Mouse (Mus musculus) stomach, embryonic 16.5 days (tissue): Measurements from ENCODE around the gene Tbc1d5. TPM values are rescaled to one million over a fixed set of nuclear protein-coding genes. Genes with fewer than 3 reads are reported as not detected.
A peak's percentile ranks its signal among the peaks of the same experiment; 100 is the strongest.

ENCODE experiments used
- ATAC-seq: fragments of 200-750 bp; cut with Nextera tagmentation; 2 replicates; pipeline ENCODE4 v1.8.0; 2017; ENCODE audit warnings: moderate number of reproducible peaks, moderate TSS enrichment; ENCODE audit not compliant: insufficient read depth, low FRiP score
- H3K27ac ChIP-seq: fragments of 300-500 bp; sonication (generic); 2 replicates; pipeline ENCODE4 v1.5.1; 2014; ENCODE audit warnings: low read length
- H3K27me3 ChIP-seq: fragments of 300-500 bp; sonication (generic); 2 replicates; pipeline ENCODE4 v1.6.1; 2014; ENCODE audit warnings: low read length, control low read depth, mixed read lengths; ENCODE audit not compliant: control insufficient read depth, insufficient read depth
- H3K36me3 ChIP-seq: fragments of 300-500 bp; sonication (generic); 2 replicates; pipeline ENCODE4 v1.6.1; 2014; ENCODE audit warnings: low read length; ENCODE audit not compliant: control insufficient read depth, insufficient read depth
- H3K4me1 ChIP-seq: fragments of 300-500 bp; sonication (generic); 2 replicates; pipeline ENCODE4 v1.6.1; 2014; ENCODE audit warnings: low read length, control low read depth, mixed read lengths; ENCODE audit not compliant: control insufficient read depth, insufficient read depth
- H3K4me2 ChIP-seq: fragments of 300-500 bp; sonication (generic); 2 replicates; pipeline ENCODE4 v1.6.1; 2014; ENCODE audit warnings: low read depth, low read length, mixed read lengths
- H3K4me3 ChIP-seq: fragments of 300-500 bp; sonication (generic); replicated peaks from 2 replicates; pipeline ENCODE4 v1.5.1; 2014; ENCODE audit warnings: mild to moderate bottlenecking, low read length
- H3K9ac ChIP-seq: fragments of 300-500 bp; sonication (generic); 2 replicates; pipeline ENCODE4 v1.6.1; 2014; ENCODE audit warnings: low read length
- H3K9me3 ChIP-seq: fragments of 300-500 bp; sonication (generic); replicated peaks from 2 replicates; pipeline ENCODE4 v1.6.1; 2016; ENCODE audit warnings: low read length, control low read depth; ENCODE audit not compliant: control insufficient read depth
- WGBS: fragments of 180-500 bp; shearing (Covaris S2); extraction: QIAGEN DNeasy Blood & Tissue Kit; methylation state at CpG from one replicate; pipeline ENCODE4 v1.1.7; 2014; 5-methylcytosine and 5-hydroxymethylcytosine counted together
- polyA plus RNA-seq: library from polyadenylated mRNA; unstranded; fragments of >200 nt; fragmentation: Nextera tagmentation; extraction: Ambion mirVana; gene quantifications from 2 replicates; pipeline ENCODE4 v1.2.1, GENCODE M21; 2015

Gene Tbc1d5
- 12.4 and 13.3 TPM in 2 replicates for polyA plus RNA-seq

GRCm38 (mm10) chr17:51179195-51179953 lies at the start of gene Tbc1d5:
Gene Tbc1d5 (minus strand): TSS chr17:51179352.
- H3K4me1 ChIP-seq, result peaks cover 6% of the 10 kb centered on the region; the same call in 1 of the 2 replicates
- peak within 1 kb of the TSS; percentile 77 for H3K4me2 ChIP-seq
- WGBS, result 2% methylated on average over 54 of the region's 54 CpGs
- ATAC-seq, result peak; percentile 97
- H3K9ac ChIP-seq, result peak within 1 kb of the TSS; percentile 97
- peak within 1 kb of the TSS; percentile 99 for H3K27ac ChIP-seq
- H3K4me3 ChIP-seq, result peak within 1 kb of the TSS; percentile 81
- no peaks in the 10 kb centered on the region for H3K36me3 ChIP-seq
- no peaks in the 10 kb centered on the region for H3K27me3 ChIP-seq
- H3K9me3 ChIP-seq, result no peaks in the 10 kb centered on the region

- 73% methylated on average over 1 of the region's 1 CpGs for WGBS
- Histone ChIP-seq H3K36me3 (no peaks in the 10 kb centered on the region), H3K9me3 (no peaks in the 10 kb centered on the region), H3K4me2 (no peak overlapping the region), H3K4me3 (no peak overlapping the region), H3K27ac (no peak overlapping the region), H3K27me3 (no peaks in the 10 kb centered on the region), H3K4me1 (no peaks in the 10 kb centered on the region), H3K9ac (no peak overlapping the region)
- ATAC-seq, result no peak
Observed at GRCm38 (mm10) chr17:51226056-51226455, 46.9 kb upstream of the Tbc1d5 start.

GRCm38 (mm10) chr17:51223152-51223551 lies 44.0 kb upstream of the Tbc1d5 start:
- 34% methylated on average over 4 of the region's 4 CpGs for WGBS
- no peak for ATAC-seq
- H3K9ac ChIP-seq, result no peak overlapping the region
- H3K27me3 ChIP-seq, result no peaks in the 10 kb centered on the region
- no peak overlapping the region for H3K27ac ChIP-seq
- H3K4me3 ChIP-seq, result no peak overlapping the region
- H3K36me3 ChIP-seq, result no peaks in the 10 kb centered on the region
- no peaks in the 10 kb centered on the region for H3K4me1 ChIP-seq
- no peak overlapping the region for H3K4me2 ChIP-seq
- no peaks in the 10 kb centered on the region for H3K9me3 ChIP-seq

GRCm38 (mm10) chr17:51221075-51221474 lies 41.9 kb upstream of the Tbc1d5 start:
- Histone ChIP-seq H3K27me3 (no peaks in the 10 kb centered on the region), H3K4me3 (no peak overlapping the region), H3K4me2 (no peak overlapping the region), H3K9me3 (peaks cover under 1% of the 10 kb centered on the region; the same call in 1 of the 2 replicates), H3K4me1 (no peaks in the 10 kb centered on the region), H3K27ac (no peak overlapping the region), H3K9ac (no peak overlapping the region), H3K36me3 (no peaks in the 10 kb centered on the region)
- WGBS, result 50% methylated on average over 7 of the region's 7 CpGs
- ATAC-seq, result no peak

GRCm38 (mm10) chr17:51219897-51220296 lies 40.7 kb upstream of the Tbc1d5 start:
- Histone ChIP-seq H3K9me3 (peaks cover 3% of the 10 kb centered on the region; the same call in 1 of the 2 replicates), H3K27ac (no peak overlapping the region), H3K4me3 (no peak overlapping the region), H3K36me3 (no peaks in the 10 kb centered on the region), H3K4me2 (no peak overlapping the region), H3K4me1 (no peaks in the 10 kb centered on the region), H3K27me3 (no peaks in the 10 kb centered on the region), H3K9ac (no peak overlapping the region)
- no peak for ATAC-seq
- 89% methylated on average over 3 of the region's 3 CpGs for WGBS

GRCm38 (mm10) chr17:51216426-51216825 lies 37.3 kb upstream of the Tbc1d5 start:
- WGBS, result 86% methylated on average over 6 of the region's 6 CpGs

GRCm38 (mm10) chr17:51209565-51209964 lies 30.4 kb upstream of the Tbc1d5 start:
- no peak overlapping the region for H3K4me3 ChIP-seq
- H3K36me3 ChIP-seq, result no peaks in the 10 kb centered on the region
- no peaks in the 10 kb centered on the region for H3K4me1 ChIP-seq
- no peak for ATAC-seq
- H3K27ac ChIP-seq, result no peak overlapping the region
- H3K4me2 ChIP-seq, result no peak overlapping the region
- WGBS, result 87% methylated on average over 2 of the region's 2 CpGs
- H3K9ac ChIP-seq, result no peak overlapping the region
- no peaks in the 10 kb centered on the region for H3K27me3 ChIP-seq
- H3K9me3 ChIP-seq, result no peaks in the 10 kb centered on the region

More at GRCm38 (mm10) chr17:51216426-51216825, 37.3 kb upstream of the Tbc1d5 start:
- H3K9me3 ChIP-seq, result peaks cover 3% of the 10 kb centered on the region; the same call in 1 of the 2 replicates
- ATAC-seq, result no peak
- H3K4me2 ChIP-seq, result no peak overlapping the region
- no peaks in the 10 kb centered on the region for H3K4me1 ChIP-seq
- no peaks in the 10 kb centered on the region for H3K27me3 ChIP-seq
- H3K27ac ChIP-seq, result no peak overlapping the region
- H3K9ac ChIP-seq, result no peak overlapping the region
- no peak overlapping the region for H3K4me3 ChIP-seq
- no peaks in the 10 kb centered on the region for H3K36me3 ChIP-seq

- ATAC-seq, result no peak
- H3K9ac ChIP-seq, result no peak overlapping the region
- H3K4me2 ChIP-seq, result no peak overlapping the region
- WGBS, result 69% methylated on average over 2 of the region's 2 CpGs
- no peak overlapping the region for H3K27ac ChIP-seq
- H3K27me3 ChIP-seq, result no peaks in the 10 kb centered on the region
- no peak overlapping the region for H3K4me3 ChIP-seq
- no peaks in the 10 kb centered on the region for H3K4me1 ChIP-seq
- no peaks in the 10 kb centered on the region for H3K9me3 ChIP-seq
- no peaks in the 10 kb centered on the region for H3K36me3 ChIP-seq
Observed at GRCm38 (mm10) chr17:51204643-51205042, 25.5 kb upstream of the Tbc1d5 start.

GRCm38 (mm10) chr17:51195561-51195960 lies 16.4 kb upstream of the Tbc1d5 start:
- Histone ChIP-seq H3K27me3 (no peaks in the 10 kb centered on the region), H3K9ac (no peak overlapping the region), H3K9me3 (no peaks in the 10 kb centered on the region), H3K4me3 (no peak overlapping the region), H3K36me3 (no peaks in the 10 kb centered on the region), H3K4me1 (no peaks in the 10 kb centered on the region), H3K27ac (no peak overlapping the region), H3K4me2 (no peak overlapping the region)
- no peak for ATAC-seq
- WGBS, result 74% methylated on average over 2 of the region's 2 CpGs
